Mouse (Mus musculus) left cerebral cortex, postnatal 36 days (tissue): ENCODE measurements around the gene Sept9. TPM values are rescaled to one million over a fixed set of nuclear protein-coding genes. Genes with fewer than 3 reads are reported as not detected.
"Not testable (repeated sequence)": the region's sequence is repeated elsewhere in the genome, so short reads cannot be mapped to it uniquely, and the experiment has no call there.

ENCODE experiments used
- DNase-seq, 2 experiments: peaks; one replicate each; pipeline ENCODE4 v3.0.0; 2021 to 2022; ENCODE audit warnings: low spot score in 2 of 2, mixed read lengths in 1 of 2
- intact Hi-C: fragments of 180-260 bp; cut with DNase I; formaldehyde crosslinking; loops from one replicate; pipeline ENCODE4 v1.15.1; 2025
- total RNA-seq, 2 experiments: library from RNA; stranded (reverse); gene quantifications; 2 replicates each; pipeline ENCODE4 v1.2.3; 2021

Gene Sept9
- total RNA-seq, 2 experiments from 2014 or later, result 74.3 to 77.1 TPM

DNA sequence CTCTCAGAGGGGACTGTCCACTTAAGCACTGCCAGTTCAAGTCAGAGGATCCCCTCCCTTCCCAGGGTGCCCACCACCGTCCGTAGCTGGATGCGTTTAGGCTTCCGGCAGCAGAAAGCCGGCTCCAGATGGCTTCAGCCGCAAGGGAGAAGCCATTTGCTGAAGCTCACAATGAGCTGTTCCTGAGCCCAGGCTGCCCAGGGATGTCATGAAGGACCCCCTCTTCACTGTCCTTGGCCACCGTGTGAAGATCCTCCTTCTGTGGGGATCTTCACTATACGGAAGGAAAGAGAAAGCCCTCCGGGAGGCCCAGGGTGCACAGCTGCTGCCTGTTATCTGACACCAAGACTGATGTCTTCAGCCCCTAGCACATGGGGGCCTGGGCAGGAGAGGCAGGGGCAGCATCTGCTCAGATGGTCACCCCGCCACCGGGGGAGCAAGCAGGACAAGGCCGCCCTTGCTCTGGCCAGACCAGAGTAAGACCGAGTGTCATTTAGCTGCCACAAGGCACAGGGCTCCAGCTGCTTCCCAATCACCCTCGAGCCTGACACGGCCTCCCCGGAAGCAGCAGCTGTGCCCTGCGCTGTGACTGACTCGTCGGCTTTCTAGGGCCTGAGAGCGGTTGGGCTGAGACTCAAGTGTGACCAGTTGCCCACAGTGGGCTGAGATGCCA is 118.1 kb downstream of the Sept9 start:
- intact Hi-C loops, result no loop called here
- no peak for DNase-seq

DNA sequence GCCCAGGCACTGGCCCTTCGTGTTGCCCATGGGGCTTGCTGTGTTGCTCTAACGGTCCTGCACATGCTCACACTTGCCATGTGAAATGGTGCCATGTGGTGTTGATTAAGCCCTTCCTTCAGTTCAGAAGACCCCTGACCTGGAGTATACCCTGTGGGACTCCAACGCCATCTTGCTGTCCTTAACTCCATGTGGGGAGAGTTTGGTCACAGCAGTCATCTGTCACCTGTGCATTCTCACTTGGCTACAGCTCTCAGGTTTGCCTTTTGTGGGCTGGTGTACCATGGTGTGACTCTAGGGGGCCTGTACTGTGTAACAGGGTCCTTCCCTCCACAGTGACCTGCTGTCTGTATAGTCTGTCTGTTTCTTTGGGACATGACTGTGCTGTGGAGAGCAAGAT is 118.7 kb downstream of the Sept9 start:
- no peak for DNase-seq
- intact Hi-C loops, result no loop called here

DNA sequence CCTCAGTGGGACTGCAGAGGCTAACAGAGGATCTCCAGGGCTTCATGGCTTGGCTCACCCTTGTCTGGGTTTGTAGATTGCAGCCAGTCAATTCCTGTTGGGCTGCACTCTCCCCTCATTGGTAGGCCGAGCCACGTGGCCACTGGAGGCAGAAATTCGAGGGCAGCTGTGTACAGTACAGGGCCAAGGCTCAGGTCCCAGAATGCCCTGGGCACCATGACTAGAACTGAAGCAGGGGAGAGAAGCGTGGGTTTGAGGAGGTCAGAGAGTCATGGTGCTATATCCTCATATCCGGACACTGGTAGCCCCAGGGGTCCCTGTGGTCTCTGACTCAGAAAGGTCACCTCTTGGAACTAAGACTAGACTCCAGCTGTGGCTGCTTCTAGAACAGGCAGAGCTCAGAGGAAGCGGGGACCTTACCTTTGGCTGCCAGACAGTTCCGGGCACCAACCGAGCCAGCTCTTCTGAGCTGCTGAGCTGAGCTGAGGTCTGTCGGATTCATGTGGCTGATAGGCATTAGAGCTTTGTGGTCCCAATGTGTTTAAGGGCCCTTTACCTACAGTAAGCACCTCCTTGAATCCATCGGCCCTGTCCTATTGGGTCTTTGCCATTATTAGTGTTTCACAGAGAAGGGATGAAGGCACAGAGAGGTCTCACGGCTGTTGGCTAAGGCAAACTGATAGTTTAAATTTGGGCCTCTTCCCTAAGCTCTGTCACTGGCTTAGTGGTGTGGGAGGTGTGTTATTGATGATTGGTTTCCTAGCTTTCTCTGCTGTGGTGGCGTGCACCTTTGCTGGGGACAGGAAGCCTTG is 119.5 kb downstream of the Sept9 start:
- DNase-seq, result no peak
- intact Hi-C loops, result no loop called here

DNA sequence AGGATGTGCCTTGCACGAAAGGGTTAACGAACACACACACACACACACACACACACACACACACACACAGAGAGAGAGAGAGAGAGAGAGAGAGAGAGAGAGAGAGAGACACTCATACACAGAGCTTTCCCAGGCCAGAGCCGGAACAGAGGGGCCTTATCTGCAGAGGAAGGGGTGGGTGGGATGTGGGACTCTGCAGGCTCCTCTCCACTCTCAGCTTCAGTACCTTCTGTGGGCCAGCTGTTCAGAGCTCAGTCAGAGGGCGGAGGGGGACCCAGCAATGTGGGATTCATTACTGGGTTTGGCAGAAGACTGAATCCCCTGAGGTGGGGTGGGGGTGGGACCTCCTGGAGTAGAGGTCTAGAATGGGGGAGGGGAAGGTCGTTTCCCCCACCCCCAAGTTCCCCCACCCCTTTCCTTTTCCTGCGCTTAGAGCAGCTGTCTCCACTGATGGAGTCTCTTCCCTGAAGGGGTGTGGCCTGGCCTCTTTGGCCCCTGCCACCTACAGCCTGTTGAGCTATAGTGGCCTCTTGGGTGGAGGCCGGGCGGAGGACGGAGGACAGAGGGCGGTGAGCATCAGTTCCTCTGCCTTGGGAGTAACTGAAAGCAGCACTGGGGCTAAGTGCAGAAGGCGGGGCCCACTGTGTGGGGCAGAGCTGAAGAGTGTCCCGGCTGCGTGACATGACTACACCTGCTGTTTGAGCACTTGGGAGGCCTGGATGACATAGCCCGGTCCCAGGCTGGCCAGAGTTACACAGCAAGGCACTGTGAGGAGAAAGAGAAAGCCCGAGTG is 120.3 kb downstream of the Sept9 start:
- DNase-seq, result no peak
- intact Hi-C loops, result no loop called here

DNA sequence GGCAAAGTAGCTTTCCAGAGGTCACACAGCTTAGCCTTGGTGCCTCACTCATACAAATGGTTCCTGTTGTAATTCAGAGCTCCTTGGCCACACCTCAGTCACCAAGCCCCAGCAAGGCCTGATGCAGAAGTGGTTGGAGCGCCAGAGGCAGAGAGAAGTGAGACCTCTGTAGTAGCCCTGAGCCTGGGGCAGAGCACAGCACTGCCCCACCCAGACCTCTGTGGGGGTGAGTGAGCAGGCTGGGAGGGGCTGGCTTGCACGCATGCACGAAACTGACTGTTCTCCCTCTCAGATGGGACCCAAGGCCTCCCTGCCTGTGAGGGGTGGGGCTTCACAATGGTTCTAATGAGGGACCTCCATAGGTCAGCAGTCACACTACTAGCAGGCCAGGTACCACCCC is 121.0 kb downstream of the Sept9 start:
- intact Hi-C loops, result no loop called here
- no peak for DNase-seq

DNA sequence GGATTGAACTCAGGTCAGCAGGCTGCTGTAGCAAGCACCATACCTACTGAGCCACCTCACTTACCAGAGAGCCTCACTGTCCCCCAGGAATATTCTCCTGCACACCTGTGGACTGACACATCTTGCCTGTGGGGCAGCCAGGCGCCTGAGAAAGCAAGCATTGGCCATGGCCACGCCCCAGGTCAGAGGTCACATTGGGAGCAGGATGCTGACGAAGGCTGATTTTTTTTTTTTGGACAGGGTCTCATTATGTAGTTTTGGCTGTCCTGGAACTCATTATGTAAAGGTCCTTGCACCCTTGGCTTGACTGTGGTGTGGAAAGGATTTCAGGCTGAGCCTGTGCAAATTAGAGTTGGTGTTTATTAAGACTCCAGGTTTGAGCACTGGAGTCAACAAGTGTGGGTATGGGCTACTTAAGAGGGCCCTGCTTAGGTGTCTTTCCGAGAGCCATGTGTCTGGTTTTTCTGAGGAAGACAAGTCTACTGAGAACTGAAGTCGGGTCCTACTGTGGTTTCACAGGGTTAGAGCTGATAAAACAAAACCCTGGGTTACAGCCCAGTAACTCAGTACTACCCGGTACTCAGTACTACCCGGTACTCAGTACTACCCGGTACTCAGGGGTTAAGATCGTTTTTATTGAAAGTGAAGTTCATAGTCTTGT is 122.0 kb downstream of the Sept9 start:
- intact Hi-C loops, result no loop called here
- no peak for DNase-seq

DNA sequence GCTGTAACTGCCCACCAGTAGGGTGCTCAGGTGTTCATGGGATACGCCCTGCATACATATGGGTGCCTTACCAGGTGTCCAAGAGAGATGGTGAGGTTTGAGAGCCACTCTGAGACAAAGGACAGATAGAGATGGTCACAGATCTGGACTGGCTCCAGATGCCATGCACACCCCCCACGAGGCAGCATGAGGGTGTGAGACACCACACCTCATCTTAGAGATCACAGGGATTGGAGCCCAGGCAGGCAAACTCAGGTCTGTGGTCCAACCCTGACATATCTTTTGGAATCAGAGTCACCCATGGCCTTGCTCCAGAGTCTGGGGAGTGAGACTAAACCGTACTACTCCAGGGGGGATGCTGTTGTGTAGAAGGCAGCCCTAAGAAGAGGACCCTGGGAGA is 122.8 kb downstream of the Sept9 start:
- DNase-seq, result no peak
- intact Hi-C loops, result no loop called here

DNA sequence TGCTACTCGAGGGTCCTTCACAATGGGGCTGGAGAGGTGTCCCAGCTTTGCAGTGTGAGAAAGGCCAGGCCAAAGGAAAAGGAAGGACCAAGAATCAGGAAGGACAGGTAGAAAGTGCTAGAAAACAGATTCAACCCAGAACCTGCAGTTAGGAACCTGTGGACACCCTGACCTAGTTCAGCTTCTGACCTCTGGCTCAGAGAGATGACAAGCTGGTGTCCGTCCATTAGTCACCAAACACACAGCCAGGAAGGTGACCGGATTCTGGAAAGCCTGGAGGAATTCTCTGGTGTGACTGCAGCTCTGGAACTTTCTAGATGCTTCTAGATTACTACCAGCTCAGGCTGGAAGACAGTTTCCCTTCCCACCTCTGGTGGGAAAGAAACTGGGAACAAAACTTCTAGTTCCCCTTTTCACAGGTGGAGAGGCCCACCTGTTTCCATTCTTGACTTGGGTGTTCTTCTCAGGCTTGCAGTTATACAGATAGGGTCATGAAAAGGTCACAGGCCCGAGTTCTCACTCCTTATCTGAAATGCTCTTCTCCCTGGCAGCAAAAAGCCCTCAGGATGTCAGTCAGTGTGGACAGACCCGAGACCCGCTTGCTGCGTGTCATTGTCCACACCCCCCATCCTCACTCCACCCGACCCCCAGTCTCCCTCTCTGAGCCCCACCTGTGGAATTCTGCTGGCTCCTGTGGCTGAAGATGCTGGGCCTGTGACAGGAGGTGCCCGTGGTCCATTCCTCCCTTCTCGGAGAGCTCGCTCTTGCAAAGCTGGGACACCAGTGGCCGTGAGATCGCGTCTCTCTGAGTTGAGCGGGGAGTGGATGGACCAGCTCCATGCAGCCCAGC is 123.5 kb downstream of the Sept9 start:
- intact Hi-C loops, result no loop called here

DNA sequence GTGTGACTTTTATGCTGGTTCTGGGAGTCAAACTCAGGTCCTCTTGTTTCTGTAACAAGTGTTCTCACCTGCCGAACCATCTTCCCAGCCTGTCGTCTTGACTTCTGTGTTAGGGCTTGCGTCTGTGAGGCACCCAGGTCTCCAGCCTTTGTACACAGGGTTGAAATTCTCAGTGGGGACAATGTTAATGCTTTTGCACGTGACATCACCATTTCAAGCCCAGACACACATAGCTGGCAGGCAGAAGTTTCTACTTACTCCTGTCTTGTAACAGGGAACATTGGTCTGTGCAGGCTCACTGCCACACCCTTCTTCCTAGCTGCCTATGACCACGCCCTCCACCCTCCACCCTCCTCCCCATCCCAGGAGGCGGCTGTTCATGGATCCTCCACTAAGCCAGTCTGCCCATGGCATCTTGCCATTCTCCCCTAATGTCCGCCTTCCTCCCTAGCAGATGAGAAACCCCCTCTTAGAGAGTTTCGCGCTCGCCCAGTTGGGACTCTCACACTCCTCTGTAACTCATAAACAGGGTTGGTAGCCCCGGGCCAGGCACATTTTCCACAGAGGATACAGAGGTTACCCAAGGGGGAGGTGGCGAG is 124.6 kb downstream of the Sept9 start:
- DNase-seq, result no peak
- intact Hi-C loops, result no loop called here

More for the DNA sequence above, 123.5 kb downstream of the Sept9 start:
- DNase-seq, result no peak

DNA sequence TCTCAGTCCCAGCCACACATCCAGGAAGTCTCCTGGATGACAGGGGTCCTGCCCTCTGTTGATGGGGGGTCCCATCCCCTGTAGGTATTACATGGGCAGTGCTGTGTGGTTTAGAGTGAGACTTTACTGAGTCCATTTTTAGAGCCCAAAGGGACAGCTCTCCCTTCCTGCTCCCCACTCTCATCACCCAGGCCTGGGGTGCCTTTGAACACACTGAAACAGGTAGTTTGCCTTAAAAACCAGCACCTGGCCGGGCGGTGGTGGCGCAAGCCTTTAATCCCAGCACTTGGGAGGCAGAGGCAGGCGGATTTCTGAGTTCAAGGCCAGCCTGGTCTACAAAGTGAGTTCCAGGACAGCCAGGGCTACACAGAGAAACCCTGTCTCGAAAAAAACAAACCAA is 125.3 kb downstream of the Sept9 start:
- intact Hi-C loops, DNase-seq: not testable (repeated sequence)

DNA sequence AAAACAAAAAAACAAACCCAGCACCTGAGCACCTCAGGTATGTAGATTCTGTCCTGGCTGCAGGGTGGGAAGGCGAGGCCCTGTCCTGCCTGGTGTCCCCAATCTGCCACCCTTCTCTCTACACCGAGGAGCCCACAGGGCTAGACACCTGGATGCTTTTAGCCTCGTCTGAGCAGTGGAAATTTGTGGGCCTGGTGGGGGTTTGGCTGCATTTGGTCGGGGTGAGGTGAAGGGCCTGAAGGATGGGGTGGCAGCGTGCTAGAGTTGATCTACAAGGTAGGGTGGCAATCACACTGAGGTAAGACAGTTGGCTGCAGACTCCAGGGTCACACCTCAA is 125.6 kb downstream of the Sept9 start:
- DNase-seq, result no peak
- intact Hi-C loops, result no loop called here

DNA sequence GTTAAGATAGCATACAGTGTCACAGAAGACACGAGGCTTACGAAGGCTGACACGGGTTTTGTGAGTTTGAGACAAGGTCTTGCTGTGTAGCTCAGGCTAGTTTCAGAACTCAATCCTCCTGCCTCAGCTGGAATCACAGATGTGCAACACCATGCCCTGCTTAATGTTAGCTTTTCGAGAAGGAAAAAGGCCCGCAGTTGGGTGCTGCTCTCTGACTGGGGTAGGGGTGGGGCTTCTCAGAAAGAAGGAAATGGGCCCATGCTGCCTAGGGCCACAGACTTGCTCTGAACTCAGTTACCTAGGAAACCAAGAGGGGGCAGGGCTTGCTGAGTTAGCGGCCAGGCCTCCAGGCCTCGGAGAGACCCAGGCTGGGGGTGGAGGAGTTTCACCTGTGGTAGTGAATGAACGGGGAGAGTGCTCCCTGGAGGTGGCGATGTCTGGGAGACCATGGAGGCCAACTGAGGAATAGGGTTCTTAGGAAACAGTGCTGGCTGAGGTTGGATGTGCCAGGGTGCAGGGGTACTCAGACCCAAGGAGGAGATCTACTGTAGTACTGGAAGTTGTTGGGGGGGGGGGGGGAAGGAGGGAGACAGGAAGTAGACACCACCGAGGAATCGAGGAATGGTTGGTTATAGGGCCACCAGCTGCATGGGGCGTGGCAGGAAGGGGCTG is 126.1 kb downstream of the Sept9 start:
- intact Hi-C loops, result no loop called here
- DNase-seq, result no peak

DNA sequence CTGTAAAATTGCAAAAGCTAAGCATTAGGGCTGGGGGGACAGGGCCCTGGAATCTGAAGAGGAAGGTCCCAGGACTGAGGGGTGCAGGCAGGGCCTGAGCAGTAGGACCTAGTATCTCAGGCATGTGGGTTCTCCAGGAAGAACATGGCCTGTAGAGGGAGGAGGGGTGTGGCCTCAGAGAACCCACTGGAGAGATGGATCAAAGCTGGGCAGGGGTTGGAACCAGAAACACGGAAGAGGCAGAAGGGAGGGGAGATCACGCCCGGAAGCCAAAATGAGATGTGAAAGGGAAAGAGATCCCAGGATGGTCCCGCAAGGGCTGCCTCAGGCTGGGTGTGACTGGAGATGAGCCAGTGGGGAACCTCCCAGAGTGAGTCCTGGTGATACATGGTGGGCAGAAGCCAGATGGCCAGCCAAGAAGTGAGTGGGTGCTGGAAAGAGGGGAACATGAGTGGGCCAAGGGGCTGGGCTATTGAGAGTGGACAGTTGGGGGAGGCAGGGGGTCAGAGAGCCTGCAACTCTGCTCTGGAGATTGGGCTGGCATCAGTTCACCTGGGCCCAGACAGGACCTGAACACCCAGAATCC is 126.8 kb downstream of the Sept9 start:
- intact Hi-C loops, result no loop called here
- peak; percentile 72 to 77 for DNase-seq

DNA sequence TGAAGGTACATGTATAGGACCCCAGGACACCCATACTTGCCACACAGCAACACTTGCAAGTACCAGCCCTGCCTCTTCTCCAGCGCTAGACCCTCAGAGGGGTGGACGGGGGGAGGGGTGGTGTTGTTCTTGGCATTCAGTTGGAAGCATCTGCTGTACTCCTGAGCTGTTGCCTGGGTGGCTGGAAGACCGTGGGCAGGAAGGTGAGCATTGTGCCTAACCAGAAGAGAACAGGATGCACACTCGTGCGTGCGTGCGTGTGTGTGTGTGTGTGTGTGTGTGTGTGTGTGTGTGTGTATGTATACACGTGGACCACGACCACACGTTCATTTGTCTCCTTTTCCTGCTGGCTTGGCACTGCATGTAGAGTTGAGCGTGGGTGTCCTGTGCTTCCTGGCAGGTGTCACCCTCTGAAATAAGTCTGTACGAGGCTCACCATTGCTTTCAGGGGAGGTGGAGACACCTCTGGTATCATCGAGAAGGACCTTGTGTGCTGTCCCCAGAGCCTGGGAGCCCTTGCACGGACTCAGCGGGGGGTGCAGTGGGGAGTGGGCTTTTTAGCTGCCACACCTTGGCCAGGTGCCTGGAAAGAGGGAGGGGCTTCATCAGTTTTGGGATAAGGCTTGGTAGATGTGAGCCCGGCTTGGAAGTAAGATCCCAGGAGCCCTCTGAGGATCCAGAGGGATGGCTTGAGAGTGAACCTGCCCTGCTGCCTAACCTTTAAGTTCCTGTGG is 127.6 kb downstream of the Sept9 start:
- peak; percentile 79 to 81 for DNase-seq
- intact Hi-C loops, result no loop called here

DNA sequence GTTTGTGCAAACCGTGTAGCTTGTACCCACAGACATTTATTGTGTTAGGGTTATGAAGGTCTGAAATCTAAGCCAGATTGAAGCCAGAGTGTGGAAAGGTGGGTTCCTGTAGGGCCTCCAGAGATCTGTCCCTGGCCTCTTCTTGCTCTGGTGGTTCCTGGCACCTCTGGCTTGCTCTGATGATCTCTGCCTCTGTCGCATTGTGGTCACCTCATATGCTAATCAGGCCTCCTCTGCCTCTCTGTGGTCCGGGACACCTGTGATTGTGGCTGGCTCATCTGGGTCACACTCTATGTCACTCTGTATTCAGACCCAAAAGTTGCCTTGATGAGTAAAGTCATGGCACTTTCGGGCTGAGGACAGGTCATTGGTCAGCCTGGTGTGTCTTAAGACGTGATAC is 128.2 kb downstream of the Sept9 start:
- DNase-seq, result no peak
- intact Hi-C loops, result no loop called here

DNA sequence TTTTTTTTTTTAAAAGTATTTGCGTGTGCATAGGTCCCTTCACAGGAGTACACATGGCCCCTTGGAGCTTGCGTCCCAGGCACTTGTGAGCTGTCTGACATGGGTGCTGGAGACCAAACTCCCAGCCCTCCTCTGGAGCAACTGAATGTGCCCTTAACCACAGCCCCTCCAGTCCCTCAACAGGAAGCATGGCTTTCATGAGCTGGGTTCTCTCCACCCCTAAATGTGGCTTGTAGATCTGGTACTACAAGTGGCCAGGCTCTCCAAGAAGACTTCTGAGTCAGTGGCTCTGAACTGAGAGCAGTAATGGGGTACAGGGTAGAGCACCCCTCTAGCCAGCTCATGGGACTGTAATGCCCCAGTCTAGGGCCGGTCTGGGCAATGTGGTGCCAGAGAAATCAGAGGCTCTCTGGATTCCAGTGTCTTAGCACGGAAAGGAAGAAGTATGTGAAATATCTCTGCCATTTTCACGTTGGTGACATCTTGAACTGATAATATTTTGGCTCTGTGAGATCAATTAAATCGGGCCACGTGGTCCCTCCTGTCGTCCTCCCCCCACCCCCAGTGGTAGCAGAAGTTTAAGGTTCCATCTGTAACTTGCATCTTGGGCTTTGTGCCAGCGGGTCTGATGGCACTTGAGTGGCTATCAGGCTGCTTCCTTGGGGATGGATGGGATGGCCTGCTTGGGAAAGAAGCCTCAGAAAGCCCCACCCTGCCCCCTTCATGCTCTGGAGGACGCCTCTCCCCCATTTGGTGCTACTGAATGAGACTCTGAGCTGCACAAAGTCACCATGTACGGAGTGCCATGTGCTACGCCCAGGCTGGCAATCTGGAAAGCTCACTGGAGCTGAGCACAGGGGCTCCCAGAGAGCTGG is 130.9 kb downstream of the Sept9 start:
- no peak for DNase-seq
- intact Hi-C loops, result no loop called here

DNA sequence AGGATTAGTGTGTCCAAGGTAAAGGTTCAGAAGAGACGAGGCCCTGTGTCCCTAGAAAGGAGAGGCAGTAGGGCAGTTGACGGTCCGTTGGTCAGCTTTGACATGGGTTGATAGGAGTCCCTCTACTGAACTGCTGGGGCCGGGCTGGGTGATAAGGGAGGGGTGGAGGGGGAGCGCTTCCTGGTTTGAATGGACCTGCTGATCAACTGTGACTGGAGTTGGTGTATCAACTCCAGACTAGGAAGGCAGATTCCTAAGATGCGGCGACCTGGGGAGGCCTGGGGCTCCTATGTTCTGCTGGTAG is 131.4 kb downstream of the Sept9 start:
- DNase-seq, result no peak
- intact Hi-C loops, result no loop called here
